Mouse (Mus musculus) gastrocnemius, adult 2 months (tissue): ENCODE measurements around the gene Efnb2. TPM values are rescaled to one million over a fixed set of nuclear protein-coding genes. Genes with fewer than 3 reads are reported as not detected.

Experiments used
- DNase-seq: peaks from one replicate; pipeline ENCODE4 v3.0.0; 2022
- H3K27ac ChIP-seq: fragments of 200-600 bp; 2 replicates; pipeline ENCODE4 v1.8.1; 2022; ENCODE audit warnings: mild to moderate bottlenecking
- H3K4me3 ChIP-seq: fragments of 200-600 bp; 2 replicates; pipeline ENCODE4 v1.8.1; 2022; ENCODE audit warnings: mild to moderate bottlenecking, moderate library complexity
- CTCF ChIP-seq: fragments of 200-600 bp; IDR thresholded peaks from 2 replicates; pipeline ENCODE4 v1.8.1; 2022; ENCODE audit warnings: antibody characterized with exemption, mild to moderate bottlenecking, moderate library complexity
- intact Hi-C: fragments of 180-260 bp; cut with DNase I; formaldehyde crosslinking; loops from one replicate; pipeline ENCODE4 v1.15.1; 2025
- total RNA-seq, 2 experiments: library from RNA; stranded (reverse); gene quantifications; 2 replicates each; pipeline ENCODE4 v1.2.3; 2021

The Efnb2 gene
- total RNA-seq, 2 experiments from 2014 or later: 5.7 to 6.6 TPM

GRCm38 (mm10) chr8:8622031-8622430 is 39.0 kb downstream of the Efnb2 start:
- TF ChIP-seq CTCF: no peak
- intact Hi-C loops: no loop called here
- no peak for DNase-seq
- Histone ChIP-seq H3K27ac (no peak overlapping the region), H3K4me3 (no peak overlapping the region)

DNA sequence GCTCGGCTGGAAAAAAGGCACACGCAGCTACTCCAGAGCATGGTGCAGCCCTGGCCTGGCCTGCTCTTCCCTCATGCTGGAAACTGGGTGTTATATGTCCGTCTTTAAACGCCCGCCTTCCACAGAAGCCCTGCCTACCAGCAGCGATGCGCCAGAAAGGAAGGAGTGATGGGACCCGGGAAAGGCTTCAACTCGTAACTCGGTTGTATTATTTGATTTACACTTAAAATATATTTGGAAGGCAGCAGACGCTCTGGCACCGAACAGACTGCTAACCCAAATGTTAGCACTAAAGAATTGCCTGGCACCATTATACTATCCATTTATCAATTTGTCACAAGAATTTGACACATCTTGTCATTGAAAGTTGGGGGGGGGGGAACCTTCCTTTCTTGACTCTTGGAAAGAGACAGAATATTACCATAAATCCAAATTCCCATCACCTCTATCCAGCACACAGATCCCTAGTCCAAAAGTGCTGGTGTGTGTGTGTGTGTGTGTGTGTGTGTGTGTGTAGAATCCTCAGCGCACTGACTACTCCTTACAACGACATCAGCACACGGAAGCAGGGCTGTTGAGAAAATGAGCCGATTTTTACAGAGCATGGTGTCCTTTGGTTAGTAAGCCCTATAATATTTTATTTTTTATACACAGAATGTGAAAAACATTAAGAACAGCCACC is 39.7 kb downstream of the Efnb2 start:
- intact Hi-C loops: no loop called here
- TF ChIP-seq CTCF: no peak
- no peak overlapping the region for H3K4me3 ChIP-seq
- H3K27ac ChIP-seq: no peak overlapping the region
- DNase-seq: no peak

GRCm38 (mm10) chr8:8620536-8620935 is 40.5 kb downstream of the Efnb2 start:
- H3K4me3 ChIP-seq: no peak overlapping the region
- intact Hi-C loops: no loop called here
- DNase-seq: no peak
- H3K27ac ChIP-seq: no peak overlapping the region
- no peak for TF ChIP-seq CTCF

- no peak for DNase-seq
- H3K4me3 ChIP-seq: no peak overlapping the region
- H3K27ac ChIP-seq: no peak overlapping the region
- no peak for TF ChIP-seq CTCF
- intact Hi-C loops: no loop called here
Observed at GRCm38 (mm10) chr8:8619221-8620194, 41.5 kb downstream of the Efnb2 start.

- no peak overlapping the region for H3K27ac ChIP-seq
- TF ChIP-seq CTCF: no peak
- H3K4me3 ChIP-seq: no peak overlapping the region
- no peak for DNase-seq
- intact Hi-C loops: no loop called here
Observed at GRCm38 (mm10) chr8:8613844-8614243, 47.2 kb downstream of the Efnb2 start.

- no peak for TF ChIP-seq CTCF
Observed at GRCm38 (mm10) chr8:8611928-8612327, 49.1 kb downstream of the Efnb2 start.

GRCm38 (mm10) chr8:8609791-8610190 is 51.3 kb downstream of the Efnb2 start:
- intact Hi-C loops: no loop called here
- no peak for DNase-seq
- no peak overlapping the region for H3K4me3 ChIP-seq
- H3K27ac ChIP-seq: no peak overlapping the region
- no peak for TF ChIP-seq CTCF

More at GRCm38 (mm10) chr8:8611928-8612327, 49.1 kb downstream of the Efnb2 start:
- intact Hi-C loops: no loop called here
- H3K27ac ChIP-seq: no peak overlapping the region
- no peak for DNase-seq
- no peak overlapping the region for H3K4me3 ChIP-seq

DNA sequence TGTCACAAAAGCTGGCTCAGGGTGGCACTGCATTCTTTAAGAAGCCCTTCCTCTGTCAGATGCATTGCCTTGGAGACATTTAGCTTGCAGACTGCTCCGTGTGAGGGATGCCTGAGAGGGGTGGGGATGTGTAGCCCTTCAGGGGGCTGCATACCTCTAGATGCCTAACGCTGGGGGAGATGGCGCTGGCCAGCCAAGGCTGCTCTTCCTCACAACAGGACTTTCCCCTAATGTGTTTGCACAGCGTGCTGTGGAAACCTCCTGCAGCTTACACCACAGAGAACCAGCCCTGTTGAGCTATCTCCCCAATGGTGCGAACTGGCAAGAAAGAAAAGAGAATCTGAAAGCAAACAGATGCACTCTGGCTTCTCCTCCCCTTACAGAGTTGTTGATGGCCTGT is 51.9 kb downstream of the Efnb2 start:
- DNase-seq: no peak
- H3K4me3 ChIP-seq: no peak overlapping the region
- no peak for TF ChIP-seq CTCF
- H3K27ac ChIP-seq: no peak overlapping the region
- intact Hi-C loops: no loop called here

DNA sequence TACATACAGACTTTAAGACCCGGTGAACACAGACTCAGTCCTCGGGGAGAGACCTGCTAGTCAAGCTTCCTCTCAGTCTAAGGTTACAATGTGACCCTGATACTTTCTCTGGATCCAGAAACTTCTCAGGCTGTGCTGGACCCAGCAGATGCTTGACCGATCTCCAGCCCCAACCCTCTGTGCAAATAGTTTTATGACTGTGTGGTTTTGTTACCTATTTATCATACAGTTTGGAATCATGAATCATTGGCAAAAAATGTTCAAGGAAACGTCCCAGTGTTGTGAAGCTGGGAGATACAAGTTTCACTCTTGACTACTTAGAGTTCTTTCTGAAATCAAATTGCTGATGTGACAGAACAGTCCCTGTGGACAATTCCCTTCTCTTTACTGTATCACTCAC is 55.4 kb downstream of the Efnb2 start:
- no peak overlapping the region for H3K27ac ChIP-seq
- intact Hi-C loops: no loop called here

GRCm38 (mm10) chr8:8603875-8604274 is 57.2 kb downstream of the Efnb2 start:
- Histone ChIP-seq H3K4me3 (no peak overlapping the region), H3K27ac (no peak overlapping the region; the same call in 1 of the 2 replicates)
- intact Hi-C loops: loop anchor here (5.0 kb wide), 1 partner anchor 388 kb away; no protein-coding TSS in a partner anchor
- no peak for DNase-seq
- no peak for TF ChIP-seq CTCF

More for the DNA sequence above, 55.4 kb downstream of the Efnb2 start:
- H3K4me3 ChIP-seq: no peak overlapping the region
- no peak for TF ChIP-seq CTCF
- no peak for DNase-seq

DNA sequence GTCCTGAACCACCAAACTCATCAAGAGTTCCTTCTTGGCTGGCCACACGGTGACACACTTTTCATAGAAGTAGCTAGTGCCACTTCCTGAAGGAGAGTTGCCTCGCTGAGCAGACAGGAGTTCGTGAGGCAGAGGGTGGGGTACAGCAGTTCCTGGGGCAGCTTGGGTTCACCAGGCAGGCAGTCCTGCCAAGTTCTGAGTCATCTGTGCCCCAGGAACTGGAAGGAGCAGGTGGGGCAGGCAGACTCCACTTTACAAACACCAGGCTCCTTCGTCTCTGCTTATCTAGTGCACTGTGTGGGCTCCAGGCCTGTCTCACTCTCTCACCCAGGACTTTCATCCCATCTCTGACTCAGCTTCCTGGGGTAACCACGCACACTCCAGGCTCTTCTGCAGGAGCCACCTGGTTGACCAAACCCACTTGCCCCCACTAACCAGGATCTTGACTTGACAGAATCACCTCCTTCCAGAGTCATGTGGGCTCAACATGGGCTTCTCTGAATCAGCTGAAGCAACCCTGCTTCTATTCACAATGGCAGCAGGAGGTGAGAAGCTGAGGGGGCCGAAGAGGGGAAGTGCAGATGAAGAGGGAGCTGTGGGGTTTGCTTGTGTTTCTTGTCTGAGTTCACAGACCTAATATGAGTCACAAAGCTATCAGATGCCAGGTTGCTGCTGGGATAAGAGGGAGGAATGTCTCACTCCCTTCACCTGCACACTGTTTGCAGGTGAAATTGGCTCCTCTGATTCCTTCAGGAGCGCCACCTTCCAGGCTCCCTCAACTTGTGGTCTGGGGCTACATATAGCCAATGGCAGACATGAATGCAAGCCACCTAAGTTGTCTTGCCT is 58.2 kb downstream of the Efnb2 start:
- intact Hi-C loops: loop anchor here (5.0 kb wide), 1 partner anchor 389 kb away; no protein-coding TSS in a partner anchor
- H3K4me3 ChIP-seq: no peak overlapping the region
- H3K27ac ChIP-seq: peak overlapping the region; percentile 51
- DNase-seq: peak; percentile 48
- no peak for TF ChIP-seq CTCF

GRCm38 (mm10) chr8:8599931-8600330 is 61.1 kb downstream of the Efnb2 start:
- DNase-seq: no peak
- no peak for TF ChIP-seq CTCF

More at GRCm38 (mm10) chr8:8599931-8600330, 61.1 kb downstream of the Efnb2 start:
- Histone ChIP-seq H3K4me3 (no peak overlapping the region), H3K27ac (no peak overlapping the region)
- intact Hi-C loops: loop anchor here (5.0 kb wide), 1 partner anchor 392 kb away; no protein-coding TSS in a partner anchor
